Mouse (Mus musculus) thymus, adult 2 months (tissue): Measurements from ENCODE around the gene Gkap1.

Source experiments
- CTCF ChIP-seq: fragments of 200-500 bp; IDR thresholded peaks from 2 replicates; pipeline ENCODE4 v1.5.1; 2012; ENCODE audit warnings: mild to moderate bottlenecking, control low read depth, low read length, moderate library complexity, borderline replicate concordance; ENCODE audit not compliant: control insufficient read depth, poor library complexity, insufficient read depth; ENCODE audit errors: extremely low read depth
- POLR2A ChIP-seq: fragments of 200-500 bp; IDR thresholded peaks from 2 replicates; pipeline ENCODE4 v1.6.1; 2012; ENCODE audit warnings: mild to moderate bottlenecking, low read length, control low read depth, moderate library complexity; ENCODE audit not compliant: control insufficient read depth, poor library complexity, insufficient read depth; ENCODE audit errors: extremely low read depth

GRCm38 (mm10) chr13:58307453-58307852, 32.0 kb upstream of the Gkap1 start:
- TF ChIP-seq POLR2A (no peak), CTCF (no peak)
